Mouse (Mus musculus): ENCODE measurements around the gene Tmem176a. TPM values are rescaled to one million over a fixed set of nuclear protein-coding genes. Genes with fewer than 3 reads are reported as not detected.
"Not testable (repeated sequence)": the region's sequence is repeated elsewhere in the genome, so short reads cannot be mapped to it uniquely, and the experiment has no call there.

Gene Tmem176a
- polyA plus RNA-seq, 1 experiment from 2014 or later: 119 TPM

- H3K4me2 ChIP-seq (ENCODE audit: low read length): no peak overlapping the region
- H3K36me3 ChIP-seq (ENCODE audit: control insufficient read depth, insufficient read depth, low read length): no peaks in the 10 kb centered on the region
- H3K27me3 ChIP-seq (ENCODE audit: control insufficient read depth, insufficient read depth, low read length): no peaks in the 10 kb centered on the region
- no peak overlapping the region for H3K9ac ChIP-seq (ENCODE audit: low read length)
- no peaks in the 10 kb centered on the region for H3K4me1 ChIP-seq (ENCODE audit: control insufficient read depth in 2 of 2, insufficient read depth in 2 of 2, low read length in 2 of 2)
- H3K9me3 ChIP-seq (ENCODE audit: control insufficient read depth, low read length): no peaks in the 10 kb centered on the region
- ATAC-seq (ENCODE audit: insufficient number of reproducible peaks, insufficient read depth, low FRiP score, low read depth): no peak
- WGBS: 7% methylated on average over 6 of the region's 6 CpGs
- no peak overlapping the region for H3K27ac ChIP-seq (replicated peaks in 1 of 2; ENCODE audit: control insufficient read depth in 1 of 2, insufficient read depth in 1 of 2, low read depth in 2 of 2, low read length in 2 of 2)
- H3K4me3 ChIP-seq (ENCODE audit: control insufficient read depth in 1 of 2, insufficient read depth in 1 of 2, low read depth in 1 of 2, low read length in 2 of 2): no peak overlapping the region
These were observed 22.9 kb upstream of the Tmem176a start for GRCm38 (mm10) chr6:48817815-48818214.

GRCm38 (mm10) chr6:48821991-48822785 is 18.5 kb upstream of the Tmem176a start:
- WGBS: 82% methylated on average over 7 of the region's 7 CpGs
- H3K9me3 ChIP-seq (ENCODE audit: control insufficient read depth, low read length); H3K27ac ChIP-seq (replicated peaks in 1 of 2; ENCODE audit: control insufficient read depth in 1 of 2, insufficient read depth in 1 of 2, low read depth in 2 of 2, low read length in 2 of 2); H3K4me3 ChIP-seq (ENCODE audit: control insufficient read depth in 1 of 2, insufficient read depth in 1 of 2, low read depth in 1 of 2, low read length in 2 of 2); H3K27me3 ChIP-seq (ENCODE audit: control insufficient read depth, insufficient read depth, low read length); H3K4me1 ChIP-seq (ENCODE audit: control insufficient read depth in 2 of 2, insufficient read depth in 2 of 2, low read length in 2 of 2); ATAC-seq (ENCODE audit: insufficient number of reproducible peaks, insufficient read depth, low FRiP score, low read depth); H3K9ac ChIP-seq (ENCODE audit: low read length); H3K4me2 ChIP-seq (ENCODE audit: low read length); H3K36me3 ChIP-seq (ENCODE audit: control insufficient read depth, insufficient read depth, low read length): not testable (repeated sequence)

- Histone ChIP-seq H3K9me3 (ENCODE audit: control insufficient read depth, low read length) (no peaks in the 10 kb centered on the region), H3K27ac (replicated peaks in 1 of 2; ENCODE audit: control insufficient read depth in 1 of 2, insufficient read depth in 1 of 2, low read depth in 2 of 2, low read length in 2 of 2) (no peak overlapping the region), H3K9ac (ENCODE audit: low read length) (no peak overlapping the region), H3K4me2 (ENCODE audit: low read length) (no peak overlapping the region), H3K4me1 (ENCODE audit: control insufficient read depth in 2 of 2, insufficient read depth in 2 of 2, low read length in 2 of 2) (peaks cover 0 to 6% of the 10 kb centered on the region in 2 experiments; a peak in 1 of 4 replicates), H3K27me3 (ENCODE audit: control insufficient read depth, insufficient read depth, low read length) (no peaks in the 10 kb centered on the region), H3K4me3 (ENCODE audit: control insufficient read depth in 1 of 2, insufficient read depth in 1 of 2, low read depth in 1 of 2, low read length in 2 of 2) (no peak overlapping the region), H3K36me3 (ENCODE audit: control insufficient read depth, insufficient read depth, low read length) (no peaks in the 10 kb centered on the region)
- ATAC-seq (ENCODE audit: insufficient number of reproducible peaks, insufficient read depth, low FRiP score, low read depth): no peak
- WGBS: 73% methylated on average over 7 of the region's 7 CpGs
These were observed 15.7 kb upstream of the Tmem176a start for GRCm38 (mm10) chr6:48825016-48825415.

GRCm38 (mm10) chr6:48828976-48829375 is 11.7 kb upstream of the Tmem176a start:
- no peak overlapping the region for H3K4me3 ChIP-seq (ENCODE audit: control insufficient read depth in 1 of 2, insufficient read depth in 1 of 2, low read depth in 1 of 2, low read length in 2 of 2)
- peaks cover 0 to 6% of the 10 kb centered on the region in 2 experiments; a peak in 1 of 4 replicates for H3K4me1 ChIP-seq (ENCODE audit: control insufficient read depth in 2 of 2, insufficient read depth in 2 of 2, low read length in 2 of 2)
- WGBS: 32% methylated on average over 1 of the region's 1 CpGs
- H3K27ac ChIP-seq (replicated peaks in 1 of 2; ENCODE audit: control insufficient read depth in 1 of 2, insufficient read depth in 1 of 2, low read depth in 2 of 2, low read length in 2 of 2): no peak overlapping the region
- ATAC-seq (ENCODE audit: insufficient number of reproducible peaks, insufficient read depth, low FRiP score, low read depth): no peak
- H3K9me3 ChIP-seq (ENCODE audit: control insufficient read depth, low read length): no peaks in the 10 kb centered on the region
- no peak overlapping the region for H3K4me2 ChIP-seq (ENCODE audit: low read length)
- H3K27me3 ChIP-seq (ENCODE audit: control insufficient read depth, insufficient read depth, low read length): no peaks in the 10 kb centered on the region
- peaks cover 12% of the 10 kb centered on the region for H3K36me3 ChIP-seq (ENCODE audit: control insufficient read depth, insufficient read depth, low read length)
- no peak overlapping the region for H3K9ac ChIP-seq (ENCODE audit: low read length)

- no peak for ATAC-seq (ENCODE audit: insufficient number of reproducible peaks, insufficient read depth, low FRiP score, low read depth)
- Histone ChIP-seq H3K27me3 (ENCODE audit: control insufficient read depth, insufficient read depth, low read length) (no peaks in the 10 kb centered on the region), H3K4me2 (ENCODE audit: low read length) (no peak overlapping the region), H3K36me3 (ENCODE audit: control insufficient read depth, insufficient read depth, low read length) (peaks cover 19% of the 10 kb centered on the region), H3K9me3 (ENCODE audit: control insufficient read depth, low read length) (no peaks in the 10 kb centered on the region), H3K9ac (ENCODE audit: low read length) (no peak overlapping the region), H3K4me1 (ENCODE audit: control insufficient read depth in 2 of 2, insufficient read depth in 2 of 2, low read length in 2 of 2) (peaks cover 0 to 6% of the 10 kb centered on the region in 2 experiments; a peak in 1 of 4 replicates), H3K4me3 (ENCODE audit: control insufficient read depth in 1 of 2, insufficient read depth in 1 of 2, low read depth in 1 of 2, low read length in 2 of 2) (no peak overlapping the region), H3K27ac (replicated peaks in 1 of 2; ENCODE audit: control insufficient read depth in 1 of 2, insufficient read depth in 1 of 2, low read depth in 2 of 2, low read length in 2 of 2) (no peak overlapping the region)
These were observed 11.1 kb upstream of the Tmem176a start for GRCm38 (mm10) chr6:48829651-48830050.

- H3K27ac ChIP-seq (replicated peaks in 1 of 2; ENCODE audit: control insufficient read depth in 1 of 2, insufficient read depth in 1 of 2, low read depth in 2 of 2, low read length in 2 of 2): no peak overlapping the region
- H3K36me3 ChIP-seq (ENCODE audit: control insufficient read depth, insufficient read depth, low read length): peaks cover 25% of the 10 kb centered on the region
- no peaks in the 10 kb centered on the region for H3K9me3 ChIP-seq (ENCODE audit: control insufficient read depth, low read length)
- no peak overlapping the region for H3K4me3 ChIP-seq (ENCODE audit: control insufficient read depth in 1 of 2, insufficient read depth in 1 of 2, low read depth in 1 of 2, low read length in 2 of 2)
- ATAC-seq (ENCODE audit: insufficient number of reproducible peaks, insufficient read depth, low FRiP score, low read depth): no peak
- 61% methylated on average over 1 of the region's 1 CpGs for WGBS
- no peak overlapping the region for H3K4me2 ChIP-seq (ENCODE audit: low read length)
- no peaks in the 10 kb centered on the region for H3K27me3 ChIP-seq (ENCODE audit: control insufficient read depth, insufficient read depth, low read length)
- H3K9ac ChIP-seq (ENCODE audit: low read length): no peak overlapping the region
- peaks cover 0 to 6% of the 10 kb centered on the region in 2 experiments; a peak in 1 of 4 replicates for H3K4me1 ChIP-seq (ENCODE audit: control insufficient read depth in 2 of 2, insufficient read depth in 2 of 2, low read length in 2 of 2)
These were observed 10.5 kb upstream of the Tmem176a start for GRCm38 (mm10) chr6:48830241-48830640.

- Histone ChIP-seq H3K27me3 (ENCODE audit: control insufficient read depth, insufficient read depth, low read length) (no peaks in the 10 kb centered on the region), H3K9me3 (ENCODE audit: control insufficient read depth, low read length) (no peaks in the 10 kb centered on the region), H3K4me1 (ENCODE audit: control insufficient read depth in 2 of 2, insufficient read depth in 2 of 2, low read length in 2 of 2) (peaks cover 0 to 6% of the 10 kb centered on the region in 2 experiments; a peak in 1 of 4 replicates), H3K27ac (replicated peaks in 1 of 2; ENCODE audit: control insufficient read depth in 1 of 2, insufficient read depth in 1 of 2, low read depth in 2 of 2, low read length in 2 of 2) (no peak overlapping the region), H3K4me3 (ENCODE audit: control insufficient read depth in 1 of 2, insufficient read depth in 1 of 2, low read depth in 1 of 2, low read length in 2 of 2) (no peak overlapping the region), H3K9ac (ENCODE audit: low read length) (no peak overlapping the region), H3K36me3 (ENCODE audit: control insufficient read depth, insufficient read depth, low read length) (peaks cover 34% of the 10 kb centered on the region), H3K4me2 (ENCODE audit: low read length) (no peak overlapping the region)
- no peak for ATAC-seq (ENCODE audit: insufficient number of reproducible peaks, insufficient read depth, low FRiP score, low read depth)
- WGBS: 91% methylated on average over 5 of the region's 5 CpGs
These were observed 9.6 kb upstream of the Tmem176a start for GRCm38 (mm10) chr6:48831141-48831540.

- H3K4me3 ChIP-seq (ENCODE audit: control insufficient read depth in 1 of 2, insufficient read depth in 1 of 2, low read depth in 1 of 2, low read length in 2 of 2): no peak overlapping the region
- H3K27me3 ChIP-seq (ENCODE audit: control insufficient read depth, insufficient read depth, low read length): no peaks in the 10 kb centered on the region
- WGBS: 75% methylated on average over 1 of the region's 1 CpGs
- no peak overlapping the region for H3K4me2 ChIP-seq (ENCODE audit: low read length)
- H3K4me1 ChIP-seq (ENCODE audit: control insufficient read depth in 2 of 2, insufficient read depth in 2 of 2, low read length in 2 of 2): peaks cover 0 to 6% of the 10 kb centered on the region in 2 experiments; a peak in 1 of 4 replicates
- no peak overlapping the region for H3K9ac ChIP-seq (ENCODE audit: low read length)
- H3K36me3 ChIP-seq (ENCODE audit: control insufficient read depth, insufficient read depth, low read length): peaks cover 47% of the 10 kb centered on the region
- H3K9me3 ChIP-seq (ENCODE audit: control insufficient read depth, low read length): no peaks in the 10 kb centered on the region
- H3K27ac ChIP-seq (replicated peaks in 1 of 2; ENCODE audit: control insufficient read depth in 1 of 2, insufficient read depth in 1 of 2, low read depth in 2 of 2, low read length in 2 of 2): no peak overlapping the region
- ATAC-seq (ENCODE audit: insufficient number of reproducible peaks, insufficient read depth, low FRiP score, low read depth): no peak
These were observed 8.3 kb upstream of the Tmem176a start for GRCm38 (mm10) chr6:48832426-48832825.

Measured in heart, embryonic 14.5 days (tissue).